Mouse (Mus musculus) hindbrain, embryonic 10.5 days (tissue): ENCODE measurements around the gene Ano4. TPM values are rescaled to one million over a fixed set of nuclear protein-coding genes. Genes with fewer than 3 reads are reported as not detected.

Source experiments
- DNase-seq: peaks from one replicate; pipeline ENCODE4 v3.0.0-alpha.2; 2017; ENCODE audit warnings: low spot score
- H3K27ac ChIP-seq: fragments of 300-500 bp; sonication (generic); 2 replicates; pipeline ENCODE4 v1.5.1; 2016; ENCODE audit warnings: mild to moderate bottlenecking, moderate library complexity
- H3K27me3 ChIP-seq: fragments of 300-500 bp; sonication (generic); 2 replicates; pipeline ENCODE4 v1.6.1; 2016; ENCODE audit warnings: mild to moderate bottlenecking; ENCODE audit not compliant: poor library complexity, insufficient read depth, severe bottlenecking
- H3K36me3 ChIP-seq: fragments of 300-500 bp; sonication (generic); 2 replicates; pipeline ENCODE4 v1.6.1; 2016; ENCODE audit warnings: mild to moderate bottlenecking, moderate library complexity
- H3K4me1 ChIP-seq: fragments of 300-500 bp; sonication (generic); replicated peaks from 2 replicates; pipeline ENCODE4 v1.6.1; 2016; ENCODE audit warnings: mild to moderate bottlenecking
- H3K4me3 ChIP-seq: fragments of 300-500 bp; sonication (generic); 2 replicates; pipeline ENCODE4 v1.5.1; 2016; ENCODE audit warnings: mild to moderate bottlenecking, moderate library complexity
- H3K9me3 ChIP-seq: fragments of 300-500 bp; sonication (generic); 2 replicates; pipeline ENCODE4 v1.6.1; 2016; ENCODE audit warnings: mild to moderate bottlenecking, moderate library complexity
- WGBS: fragments of 180-500 bp; shearing (Covaris S2); methylation state at CpG from one replicate; pipeline ENCODE4 v1.1.7; 2016; 5-methylcytosine and 5-hydroxymethylcytosine counted together
- polyA plus RNA-seq: library from polyadenylated mRNA; unstranded; fragments of >200 nt; fragmentation: Nextera tagmentation; extraction: Ambion mirVana; gene quantifications from 2 replicates; pipeline ENCODE4 v1.2.1, GENCODE M21; 2016

The Ano4 gene
- polyA plus RNA-seq, 1 experiment from 2014 or later, result 1.7 TPM

DNA sequence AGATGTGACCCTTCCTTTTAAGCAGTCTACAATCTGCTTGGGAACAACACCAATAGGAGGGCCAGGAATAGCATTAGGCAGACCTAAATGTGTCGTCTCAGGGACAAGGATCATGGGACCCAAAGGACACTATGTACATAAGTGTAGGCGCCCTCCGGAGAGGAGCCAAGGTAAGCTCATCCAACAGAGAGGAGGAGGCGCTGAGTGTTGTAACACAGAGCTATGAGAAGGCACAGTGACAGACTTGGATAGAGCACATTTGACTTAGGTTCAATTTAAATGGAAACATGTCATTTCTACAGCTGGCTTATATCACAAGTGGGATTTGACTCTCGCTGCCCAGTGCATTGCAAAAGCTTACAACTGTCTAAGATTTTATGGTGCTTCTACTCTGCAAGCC, 376.0 kb downstream of the Ano4 start:
- no peak overlapping the region for H3K4me3 ChIP-seq
- no peak overlapping the region for H3K27ac ChIP-seq
- no peaks in the 10 kb centered on the region for H3K36me3 ChIP-seq
- no peaks in the 10 kb centered on the region for H3K27me3 ChIP-seq
- peaks cover 4% of the 10 kb centered on the region; the same call in 1 of the 2 replicates for H3K9me3 ChIP-seq
- WGBS, result 93% methylated on average over 5 of the region's 5 CpGs
- DNase-seq, result no peak
- H3K4me1 ChIP-seq, result no peaks in the 10 kb centered on the region

DNA sequence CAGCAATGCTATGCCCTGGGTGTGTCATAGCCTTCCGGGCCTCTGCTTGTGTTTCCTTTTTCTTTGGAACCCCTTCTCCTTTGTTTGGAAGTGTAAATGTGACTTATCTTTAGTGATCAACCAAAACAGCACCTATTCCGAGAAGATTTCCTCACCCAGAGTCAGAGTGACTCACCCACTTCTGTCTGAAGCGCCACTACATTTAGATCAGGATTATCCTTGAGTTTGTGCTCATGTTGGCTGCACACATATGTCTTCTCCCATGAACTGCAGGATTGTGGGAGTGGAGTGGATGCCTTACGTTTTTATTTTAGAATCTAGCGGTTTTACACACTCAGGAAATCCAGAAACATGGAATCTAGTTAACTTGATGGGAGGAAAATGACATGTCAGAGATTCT, 383.8 kb downstream of the Ano4 start:
- Histone ChIP-seq H3K27me3 (no peaks in the 10 kb centered on the region), H3K27ac (no peak overlapping the region), H3K4me3 (no peak overlapping the region), H3K4me1 (no peaks in the 10 kb centered on the region), H3K9me3 (no peaks in the 10 kb centered on the region), H3K36me3 (no peaks in the 10 kb centered on the region)
- no peak for DNase-seq
- WGBS, result 81% methylated on average over 5 of the region's 5 CpGs

DNA sequence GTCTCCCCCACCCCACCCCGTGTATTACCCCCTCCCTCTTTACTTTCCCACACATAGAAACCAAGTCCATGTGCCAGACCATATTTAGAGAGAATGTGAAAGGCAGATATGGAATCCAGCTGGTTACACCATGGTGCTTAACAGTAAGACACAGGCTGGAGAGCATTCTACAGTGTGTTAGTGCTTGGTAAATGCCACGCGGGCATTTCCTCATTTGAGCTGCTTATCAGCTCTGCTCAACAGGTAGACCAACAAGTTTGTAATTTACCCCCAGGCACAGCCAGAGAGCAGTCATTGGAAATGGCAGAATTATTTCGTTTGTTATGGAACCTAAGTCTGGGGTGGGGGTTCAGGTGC, 394.3 kb downstream of the Ano4 start:
- 76% methylated on average over 4 of the region's 4 CpGs for WGBS
- H3K27me3 ChIP-seq, result no peaks in the 10 kb centered on the region
- H3K36me3 ChIP-seq, result no peaks in the 10 kb centered on the region
- DNase-seq, result no peak
- H3K9me3 ChIP-seq, result no peaks in the 10 kb centered on the region
- no peak overlapping the region for H3K4me3 ChIP-seq
- no peaks in the 10 kb centered on the region for H3K4me1 ChIP-seq
- no peak overlapping the region for H3K27ac ChIP-seq

DNA sequence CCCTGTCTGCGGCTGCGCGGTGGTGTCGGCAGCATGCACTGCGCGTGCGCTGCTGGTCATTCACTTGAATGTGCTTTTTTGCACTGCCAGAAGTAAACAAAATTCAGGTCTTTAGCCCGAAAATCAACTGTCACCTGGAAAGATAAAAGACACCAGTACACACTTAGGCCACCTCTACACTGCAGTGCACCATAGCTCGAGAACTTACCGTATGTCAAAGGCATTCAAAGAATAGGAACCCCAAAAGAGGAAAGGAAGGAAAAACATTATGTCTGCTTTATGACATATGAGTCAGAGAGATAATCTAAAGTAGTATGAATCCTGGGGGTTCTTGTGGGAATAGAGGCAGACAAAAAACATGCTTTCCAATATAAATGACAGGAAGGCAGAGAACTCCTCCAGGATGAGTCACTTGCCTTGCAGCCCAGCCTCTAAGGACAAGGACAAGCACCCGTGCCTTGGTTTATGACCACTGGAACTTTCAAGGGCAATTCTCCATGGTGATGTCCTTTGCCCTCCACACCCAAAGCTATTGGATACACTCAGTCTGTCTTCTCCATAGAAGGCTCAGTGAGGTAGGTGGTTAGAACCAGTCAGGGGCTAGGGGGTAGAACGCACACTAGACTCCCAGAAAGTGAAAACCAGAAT, 394.8 kb downstream of the Ano4 start:
- Histone ChIP-seq H3K9me3 (no peaks in the 10 kb centered on the region), H3K27me3 (no peaks in the 10 kb centered on the region), H3K4me3 (no peak overlapping the region), H3K36me3 (no peaks in the 10 kb centered on the region), H3K4me1 (no peaks in the 10 kb centered on the region), H3K27ac (no peak overlapping the region)
- DNase-seq, result no peak
- WGBS, result 89% methylated on average over 12 of the region's 12 CpGs

Other genes with a start within 250 kb of the Ano4 start
- 9.7 and 15.7 TPM in 2 replicates for gene Gas2l3, start 99.2 kb upstream of the Ano4 start, polyA plus RNA-seq
- gene Nr1h4, start 188.8 kb upstream of the Ano4 start, polyA plus RNA-seq, result not detected in 2 replicates